Mouse (Mus musculus) stomach, embryonic 16.5 days (tissue): ENCODE measurements around the gene Eif4g3. TPM values are rescaled to one million over a fixed set of nuclear protein-coding genes. Genes with fewer than 3 reads are reported as not detected.

ENCODE experiments used
- ATAC-seq: fragments of 200-750 bp; cut with Nextera tagmentation; 2 replicates; pipeline ENCODE4 v1.8.0; 2017; ENCODE audit warnings: moderate number of reproducible peaks, moderate TSS enrichment; ENCODE audit not compliant: insufficient read depth, low FRiP score
- H3K27ac ChIP-seq: fragments of 300-500 bp; sonication (generic); 2 replicates; pipeline ENCODE4 v1.5.1; 2014; ENCODE audit warnings: low read length
- H3K27me3 ChIP-seq: fragments of 300-500 bp; sonication (generic); 2 replicates; pipeline ENCODE4 v1.6.1; 2014; ENCODE audit warnings: low read length, control low read depth, mixed read lengths; ENCODE audit not compliant: control insufficient read depth, insufficient read depth
- H3K36me3 ChIP-seq: fragments of 300-500 bp; sonication (generic); 2 replicates; pipeline ENCODE4 v1.6.1; 2014; ENCODE audit warnings: low read length; ENCODE audit not compliant: control insufficient read depth, insufficient read depth
- H3K4me1 ChIP-seq: fragments of 300-500 bp; sonication (generic); 2 replicates; pipeline ENCODE4 v1.6.1; 2014; ENCODE audit warnings: low read length, control low read depth, mixed read lengths; ENCODE audit not compliant: control insufficient read depth, insufficient read depth
- H3K4me2 ChIP-seq: fragments of 300-500 bp; sonication (generic); 2 replicates; pipeline ENCODE4 v1.6.1; 2014; ENCODE audit warnings: low read depth, low read length, mixed read lengths
- H3K4me3 ChIP-seq: fragments of 300-500 bp; sonication (generic); replicated peaks from 2 replicates; pipeline ENCODE4 v1.5.1; 2014; ENCODE audit warnings: mild to moderate bottlenecking, low read length
- H3K9ac ChIP-seq: fragments of 300-500 bp; sonication (generic); 2 replicates; pipeline ENCODE4 v1.6.1; 2014; ENCODE audit warnings: low read length
- H3K9me3 ChIP-seq: fragments of 300-500 bp; sonication (generic); replicated peaks from 2 replicates; pipeline ENCODE4 v1.6.1; 2016; ENCODE audit warnings: low read length, control low read depth; ENCODE audit not compliant: control insufficient read depth
- WGBS: fragments of 180-500 bp; shearing (Covaris S2); extraction: QIAGEN DNeasy Blood & Tissue Kit; methylation state at CpG from one replicate; pipeline ENCODE4 v1.1.7; 2014; 5-methylcytosine and 5-hydroxymethylcytosine counted together
- polyA plus RNA-seq: library from polyadenylated mRNA; unstranded; fragments of >200 nt; fragmentation: Nextera tagmentation; extraction: Ambion mirVana; gene quantifications from 2 replicates; pipeline ENCODE4 v1.2.1, GENCODE M21; 2015

Eif4g3 gene
- polyA plus RNA-seq, 1 experiment from 2014 or later: 24.8 TPM

GRCm38 (mm10) chr4:137994562-137995336 is 1.9 kb downstream of the Eif4g3 start:
- peak overlapping the region; percentile 87 for H3K27ac ChIP-seq
- peaks cover 18% of the 10 kb centered on the region for H3K36me3 ChIP-seq
- no peaks in the 10 kb centered on the region for H3K27me3 ChIP-seq
- peaks cover 22% of the 10 kb centered on the region for H3K4me1 ChIP-seq
- H3K4me2 ChIP-seq: peak overlapping the region; percentile 70
- peak overlapping the region; percentile 80 for H3K4me3 ChIP-seq
- WGBS: 39% methylated on average over 12 of the region's 12 CpGs
- H3K9me3 ChIP-seq: 0 out of 2 replicates have a peak, but pooled peaks cover 3% of the 10 kb centered on the region
- H3K9ac ChIP-seq: peak overlapping the region; percentile 94
- ATAC-seq: no peak

DNA sequence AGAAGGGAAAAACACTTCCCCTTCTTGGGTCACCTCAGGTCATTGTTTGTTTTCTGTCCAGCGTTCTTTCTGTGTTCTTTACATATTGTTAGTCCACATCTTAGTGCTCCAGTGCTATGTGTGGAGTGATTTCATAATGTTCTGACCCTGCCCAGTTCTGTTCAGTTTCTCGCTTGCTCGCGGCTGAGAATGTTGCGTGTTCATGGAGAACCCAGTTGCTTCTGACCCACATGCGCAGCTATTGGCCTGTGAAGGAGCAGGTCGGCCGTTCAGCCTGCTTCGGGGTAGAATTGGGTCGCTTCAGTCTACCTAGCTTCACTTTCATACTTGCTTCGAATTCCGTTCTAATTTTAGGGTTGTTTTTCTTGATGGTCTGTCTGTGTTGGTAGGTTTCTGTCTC is 2.6 kb downstream of the Eif4g3 start:
- peaks cover 22% of the 10 kb centered on the region for H3K4me1 ChIP-seq
- peak overlapping the region; percentile 80 for H3K4me3 ChIP-seq
- 0 out of 2 replicates have a peak, but pooled peaks cover 3% of the 10 kb centered on the region for H3K9me3 ChIP-seq
- H3K9ac ChIP-seq: peak overlapping the region; percentile 52; the same call in 1 of the 2 replicates
- peaks cover 18% of the 10 kb centered on the region for H3K36me3 ChIP-seq
- 75% methylated on average over 12 of the region's 12 CpGs for whole genome bisulfite sequencing
- H3K4me2 ChIP-seq: peak overlapping the region; percentile 70
- ATAC-seq: no peak
- H3K27ac ChIP-seq: no peak overlapping the region
- H3K27me3 ChIP-seq: no peaks in the 10 kb centered on the region

- Histone ChIP-seq H3K4me3 (no peak overlapping the region), H3K27me3 (no peaks in the 10 kb centered on the region), H3K9ac (no peak overlapping the region), H3K36me3 (peaks cover 18% of the 10 kb centered on the region), H3K9me3 (no peaks in the 10 kb centered on the region), H3K4me1 (peaks cover 18% of the 10 kb centered on the region), H3K27ac (no peak overlapping the region), H3K4me2 (no peak overlapping the region)
- no peak for ATAC-seq
- WGBS: 70% methylated on average over 4 of the region's 4 CpGs
These were observed 5.4 kb downstream of the Eif4g3 start for GRCm38 (mm10) chr4:137998232-137998631.

DNA sequence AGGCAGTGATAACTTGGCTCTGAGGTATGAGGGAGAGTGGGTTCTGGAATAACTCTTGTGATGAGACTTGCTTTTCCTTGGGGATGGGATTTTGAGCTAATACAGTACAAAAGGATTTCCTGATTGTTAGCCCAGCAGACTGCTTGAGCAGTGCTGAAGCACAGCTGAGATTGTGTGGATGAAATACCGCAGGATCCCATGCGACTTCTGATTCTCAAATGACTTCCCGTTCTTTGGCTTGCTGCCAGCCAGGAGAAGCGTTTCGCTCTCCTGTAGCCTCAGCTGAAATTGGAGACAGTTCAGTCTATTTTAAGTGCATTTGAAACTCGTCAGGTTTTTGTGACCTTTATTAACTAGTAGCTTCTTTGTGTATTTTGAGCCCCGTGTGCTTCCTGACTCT is 7.9 kb downstream of the Eif4g3 start:
- Histone ChIP-seq H3K9me3 (no peaks in the 10 kb centered on the region), H3K4me2 (no peak overlapping the region), H3K4me1 (peaks cover 8% of the 10 kb centered on the region), H3K27me3 (no peaks in the 10 kb centered on the region), H3K9ac (no peak overlapping the region), H3K4me3 (no peak overlapping the region), H3K27ac (no peak overlapping the region), H3K36me3 (peaks cover 18% of the 10 kb centered on the region)
- WGBS: 23% methylated on average over 7 of the region's 7 CpGs
- peak; percentile 67; the same call in 1 of the 2 replicates for ATAC-seq

- Histone ChIP-seq H3K27ac (no peak overlapping the region), H3K4me3 (no peak overlapping the region), H3K36me3 (peaks cover under 1% of the 10 kb centered on the region; the same call in 1 of the 2 replicates), H3K9ac (no peak overlapping the region), H3K4me1 (no peaks in the 10 kb centered on the region; the same call in 1 of the 2 replicates), H3K4me2 (no peak overlapping the region), H3K9me3 (no peaks in the 10 kb centered on the region), H3K27me3 (no peaks in the 10 kb centered on the region)
- no peak for ATAC-seq
- 84% methylated on average over 11 of the region's 11 CpGs for whole genome bisulfite sequencing
These were observed 11.2 kb downstream of the Eif4g3 start for GRCm38 (mm10) chr4:138003909-138004610.

- Histone ChIP-seq H3K27me3 (no peaks in the 10 kb centered on the region), H3K4me3 (no peak overlapping the region), H3K27ac (no peak overlapping the region), H3K9ac (no peak overlapping the region), H3K4me1 (no peaks in the 10 kb centered on the region; the same call in 1 of the 2 replicates), H3K4me2 (no peak overlapping the region), H3K36me3 (no peaks in the 10 kb centered on the region), H3K9me3 (no peaks in the 10 kb centered on the region)
- ATAC-seq: no peak
- WGBS: 84% methylated on average over 1 of the region's 1 CpGs
These were observed 13.0 kb downstream of the Eif4g3 start for GRCm38 (mm10) chr4:138005781-138006180.

- no peaks in the 10 kb centered on the region for H3K27me3 ChIP-seq
- H3K9ac ChIP-seq: no peak overlapping the region
- no peaks in the 10 kb centered on the region for H3K9me3 ChIP-seq
- no peaks in the 10 kb centered on the region for H3K36me3 ChIP-seq
- no peaks in the 10 kb centered on the region; the same call in 1 of the 2 replicates for H3K4me1 ChIP-seq
- 74% methylated on average over 9 of the region's 9 CpGs for WGBS
- no peak for ATAC-seq
- no peak overlapping the region for H3K4me3 ChIP-seq
- H3K27ac ChIP-seq: no peak overlapping the region
- H3K4me2 ChIP-seq: no peak overlapping the region
These were observed 14.3 kb downstream of the Eif4g3 start for GRCm38 (mm10) chr4:138006951-138007613.

GRCm38 (mm10) chr4:138008646-138009045 is 15.8 kb downstream of the Eif4g3 start:
- H3K4me2 ChIP-seq: no peak overlapping the region
- no peak overlapping the region for H3K4me3 ChIP-seq
- no peak for ATAC-seq
- no peak overlapping the region for H3K27ac ChIP-seq
- no peaks in the 10 kb centered on the region for H3K27me3 ChIP-seq
- H3K9me3 ChIP-seq: no peaks in the 10 kb centered on the region
- no peaks in the 10 kb centered on the region for H3K36me3 ChIP-seq
- no peak overlapping the region for H3K9ac ChIP-seq
- 84% methylated on average over 6 of the region's 6 CpGs for WGBS
- H3K4me1 ChIP-seq: no peaks in the 10 kb centered on the region
